Mouse (Mus musculus): ENCODE data around the gene Vamp2. TPM values are rescaled to one million over a fixed set of nuclear protein-coding genes. Genes with fewer than 3 reads are reported as not detected.

Gene Vamp2
- polyA plus RNA-seq, 1 experiment from 2014 or later, result 68.0 TPM

DNA sequence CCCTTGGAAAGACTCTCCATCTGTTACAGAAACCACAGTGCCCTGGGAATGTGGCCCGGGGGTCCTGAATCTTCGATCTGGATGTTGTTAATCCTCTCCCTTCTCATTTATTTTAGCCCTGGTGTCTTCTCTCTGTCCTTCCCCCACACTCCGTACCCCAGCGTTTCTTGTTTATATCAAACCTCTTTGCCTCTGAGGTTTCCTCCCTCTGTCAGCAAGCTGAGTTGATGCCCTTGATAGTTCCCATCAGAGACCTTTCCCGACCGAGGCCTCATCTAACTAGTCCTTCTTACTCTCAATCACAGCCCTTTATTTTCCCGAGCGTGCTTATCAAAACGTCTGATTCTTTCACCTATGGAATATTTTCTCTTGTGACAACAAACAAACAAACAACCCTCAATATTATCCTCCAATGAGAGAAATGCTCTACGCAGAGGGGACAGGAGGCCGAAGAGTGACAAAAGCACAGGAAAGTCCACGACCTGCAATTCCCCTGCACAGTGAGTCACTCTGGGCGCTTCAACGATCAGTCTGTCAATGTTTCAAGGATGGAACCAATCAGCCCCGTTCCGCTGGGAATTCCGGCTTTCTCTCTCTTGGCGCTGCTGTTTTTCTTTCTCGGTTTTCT lies 29.4 kb upstream of the Vamp2 start:
- 3% methylated on average over 19 of the region's 19 CpGs for WGBS
- no peaks in the 10 kb centered on the region for H3K9me3 ChIP-seq
- H3K27ac ChIP-seq, result peak overlapping the region; percentile 81
- H3K9ac ChIP-seq (replicated peaks), result peak overlapping the region; percentile 62
- peaks cover 7% of the 10 kb centered on the region; the same call in 1 of the 2 replicates for H3K27me3 ChIP-seq
- H3K36me3 ChIP-seq, result peaks cover 6% of the 10 kb centered on the region; the same call in 1 of the 2 replicates
- peaks cover 23% of the 10 kb centered on the region for H3K4me1 ChIP-seq (replicated peaks)
- H3K4me2 ChIP-seq, result peak overlapping the region; percentile 95
- no peak; the same call in 1 of the 2 replicates for ATAC-seq (ENCODE audit: insufficient number of reproducible peaks, insufficient read depth, low FRiP score, low TSS enrichment, low read depth)
- H3K4me3 ChIP-seq (replicated peaks), result peak overlapping the region; percentile 90

- H3K4me1 ChIP-seq (replicated peaks), result peaks cover 23% of the 10 kb centered on the region
- H3K27me3 ChIP-seq, result peaks cover 7% of the 10 kb centered on the region; the same call in 1 of the 2 replicates
- peak; percentile 92 for ATAC-seq (ENCODE audit: insufficient number of reproducible peaks, insufficient read depth, low FRiP score, low TSS enrichment, low read depth)
- H3K36me3 ChIP-seq, result no peaks in the 10 kb centered on the region
- H3K4me2 ChIP-seq, result peak within 1 kb of the TSS; percentile 95
- no peaks in the 10 kb centered on the region for H3K9me3 ChIP-seq
- peak within 1 kb of the TSS; percentile 77 for H3K9ac ChIP-seq (replicated peaks)
- peak within 1 kb of the TSS; percentile 90 for H3K4me3 ChIP-seq (replicated peaks)
- under 1% methylated on average over 64 of the region's 64 CpGs for WGBS
- peak within 1 kb of the TSS; percentile 83 for H3K27ac ChIP-seq
Measured at GRCm38 (mm10) chr11:69059357-69059974, 28.8 kb upstream of the Vamp2 start, which contains the start of gene Borcs6. Gene Borcs6 (plus strand): TSS chr11:69059717.

DNA sequence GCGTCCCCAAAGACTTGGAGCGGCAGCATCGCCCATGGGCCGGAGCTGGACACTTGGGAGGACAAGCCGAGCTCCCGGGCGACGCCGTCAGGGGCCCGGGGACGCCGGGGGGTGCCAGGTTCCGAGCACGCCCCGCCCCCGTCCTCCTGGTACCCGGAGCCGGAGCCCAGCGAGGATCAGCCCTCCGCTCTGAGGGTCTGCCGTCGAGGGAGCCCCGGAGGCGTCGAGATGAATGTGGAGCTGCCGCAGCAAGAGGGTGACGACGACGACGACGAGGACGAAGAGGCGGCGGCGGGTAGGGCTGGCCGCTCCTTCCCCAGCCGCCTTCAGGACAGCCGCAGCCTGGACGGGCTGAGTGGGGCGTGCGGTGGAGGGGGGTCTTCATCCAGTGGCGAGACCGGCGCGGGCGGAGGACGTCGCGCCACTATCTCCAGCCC lies 28.3 kb upstream of the Vamp2 start:
- ATAC-seq (ENCODE audit: insufficient number of reproducible peaks, insufficient read depth, low FRiP score, low TSS enrichment, low read depth), result peak; percentile 8; the same call in 1 of the 2 replicates
- WGBS, result under 1% methylated on average over 45 of the region's 49 CpGs
- Histone ChIP-seq H3K9me3 (no peaks in the 10 kb centered on the region), H3K27ac (peak overlapping the region; percentile 83), H3K4me1 (replicated peaks) (peaks cover 23% of the 10 kb centered on the region), H3K4me2 (peak overlapping the region; percentile 95), H3K9ac (replicated peaks) (peak overlapping the region; percentile 77), H3K36me3 (no peaks in the 10 kb centered on the region), H3K27me3 (peaks cover 7% of the 10 kb centered on the region; the same call in 1 of the 2 replicates), H3K4me3 (replicated peaks) (peak overlapping the region; percentile 90)

- Histone ChIP-seq H3K27me3 (peaks cover 7% of the 10 kb centered on the region; the same call in 1 of the 2 replicates), H3K4me1 (replicated peaks) (peaks cover 23% of the 10 kb centered on the region)
- no peak for ATAC-seq (ENCODE audit: insufficient number of reproducible peaks, insufficient read depth, low FRiP score, low TSS enrichment, low read depth)
Measured at GRCm38 (mm10) chr11:69060448-69061254, 27.6 kb upstream of the Vamp2 start.

GRCm38 (mm10) chr11:69061255-69061912 lies 26.9 kb upstream of the Vamp2 start:
- Histone ChIP-seq H3K4me1 (replicated peaks) (peaks cover 29% of the 10 kb centered on the region), H3K27me3 (peaks cover 11% of the 10 kb centered on the region), H3K9ac (replicated peaks) (peak overlapping the region; percentile 77), H3K36me3 (no peaks in the 10 kb centered on the region), H3K4me3 (replicated peaks) (peak overlapping the region; percentile 90), H3K4me2 (peak overlapping the region; percentile 95), H3K9me3 (no peaks in the 10 kb centered on the region), H3K27ac (no peak overlapping the region)
- WGBS, result 8% methylated on average over 17 of the region's 17 CpGs
- no peak for ATAC-seq (ENCODE audit: insufficient number of reproducible peaks, insufficient read depth, low FRiP score, low TSS enrichment, low read depth)

More at GRCm38 (mm10) chr11:69060448-69061254, 27.6 kb upstream of the Vamp2 start:
- WGBS, result under 1% methylated on average over 40 of the region's 40 CpGs
- peak overlapping the region; percentile 90 for H3K4me3 ChIP-seq (replicated peaks)
- H3K4me2 ChIP-seq, result peak overlapping the region; percentile 95
- H3K27ac ChIP-seq, result peak overlapping the region; percentile 83
- H3K9ac ChIP-seq (replicated peaks), result peak overlapping the region; percentile 77
- no peaks in the 10 kb centered on the region for H3K36me3 ChIP-seq
- no peaks in the 10 kb centered on the region for H3K9me3 ChIP-seq

DNA sequence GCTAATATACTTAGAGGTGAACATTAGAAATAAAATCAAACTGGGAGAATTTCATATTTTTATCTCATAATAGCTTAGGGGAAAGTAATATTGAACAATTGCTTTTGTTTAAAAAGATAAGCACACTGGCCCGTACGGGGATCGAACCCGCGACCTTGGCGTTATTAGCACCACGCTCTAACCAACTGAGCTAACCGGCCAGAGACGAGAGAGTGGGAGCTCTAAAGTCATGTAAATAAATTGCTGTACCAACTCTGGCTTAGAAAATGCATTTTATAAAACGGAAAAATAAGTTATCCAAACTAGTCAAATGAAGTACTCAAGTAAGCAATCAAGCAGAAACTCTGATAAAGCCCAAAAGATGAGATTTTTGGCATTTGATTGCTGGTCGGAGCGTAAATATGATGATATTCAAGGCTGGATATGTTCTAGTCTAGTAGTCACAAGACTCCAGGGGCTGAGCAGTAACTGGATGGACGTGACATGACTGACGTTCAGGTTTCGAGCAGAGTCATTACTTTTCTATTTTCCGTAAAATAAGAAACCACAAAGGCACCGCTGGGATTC lies 26.0 kb upstream of the Vamp2 start:
- H3K36me3 ChIP-seq, result no peaks in the 10 kb centered on the region
- H3K27ac ChIP-seq, result 0 out of 2 replicates have a peak overlapping the region, but pooled peaks have one; percentile 25
- peak overlapping the region; percentile 95 for H3K4me2 ChIP-seq
- WGBS, result 1% methylated on average over 17 of the region's 17 CpGs
- ATAC-seq (ENCODE audit: insufficient number of reproducible peaks, insufficient read depth, low FRiP score, low TSS enrichment, low read depth), result no peak
- H3K27me3 ChIP-seq, result peaks cover 11% of the 10 kb centered on the region
- H3K9me3 ChIP-seq, result no peaks in the 10 kb centered on the region
- H3K4me3 ChIP-seq (replicated peaks), result peak overlapping the region; percentile 70
- H3K4me1 ChIP-seq (replicated peaks), result peaks cover 32% of the 10 kb centered on the region
- H3K9ac ChIP-seq (replicated peaks), result no peak overlapping the region

GRCm38 (mm10) chr11:69062761-69063224 lies 25.5 kb upstream of the Vamp2 start:
- H3K9ac ChIP-seq (replicated peaks), result peak overlapping the region; percentile 44; the same call in 1 of the 2 replicates
- WGBS, result under 1% methylated on average over 19 of the region's 19 CpGs

GRCm38 (mm10) chr11:69063413-69064201 lies 24.7 kb upstream of the Vamp2 start:
- WGBS, result under 1% methylated on average over 31 of the region's 31 CpGs
- Histone ChIP-seq H3K9ac (replicated peaks) (peak overlapping the region; percentile 70), H3K36me3 (no peaks in the 10 kb centered on the region), H3K27me3 (peaks cover 11% of the 10 kb centered on the region), H3K4me2 (peak overlapping the region; percentile 95), H3K27ac (peak overlapping the region; percentile 76), H3K9me3 (no peaks in the 10 kb centered on the region), H3K4me1 (replicated peaks) (peaks cover 28% of the 10 kb centered on the region), H3K4me3 (replicated peaks) (peak overlapping the region; percentile 70)
- ATAC-seq (ENCODE audit: insufficient number of reproducible peaks, insufficient read depth, low FRiP score, low TSS enrichment, low read depth), result peak; percentile 44; the same call in 1 of the 2 replicates

More at GRCm38 (mm10) chr11:69062761-69063224, 25.5 kb upstream of the Vamp2 start:
- no peaks in the 10 kb centered on the region for H3K36me3 ChIP-seq
- peak overlapping the region; percentile 69 for H3K27ac ChIP-seq
- 0 out of 2 replicates have a peak, but pooled peaks have one; percentile 21 for ATAC-seq (ENCODE audit: insufficient number of reproducible peaks, insufficient read depth, low FRiP score, low TSS enrichment, low read depth)
- peaks cover 32% of the 10 kb centered on the region for H3K4me1 ChIP-seq (replicated peaks)
- H3K9me3 ChIP-seq, result no peaks in the 10 kb centered on the region
- H3K4me2 ChIP-seq, result peak overlapping the region; percentile 95
- peaks cover 11% of the 10 kb centered on the region for H3K27me3 ChIP-seq
- H3K4me3 ChIP-seq (replicated peaks), result peak overlapping the region; percentile 70

- H3K4me3 ChIP-seq (replicated peaks), result peak overlapping the region; percentile 70
- H3K9me3 ChIP-seq, result no peaks in the 10 kb centered on the region
- peak overlapping the region; percentile 95 for H3K4me2 ChIP-seq
- peak overlapping the region; percentile 70 for H3K9ac ChIP-seq (replicated peaks)
- H3K36me3 ChIP-seq, result no peaks in the 10 kb centered on the region
- peaks cover 25% of the 10 kb centered on the region for H3K4me1 ChIP-seq (replicated peaks)
- peak overlapping the region; percentile 76; the same call in 1 of the 2 replicates for H3K27ac ChIP-seq
- WGBS, result 48% methylated on average over 9 of the region's 9 CpGs
- ATAC-seq (ENCODE audit: insufficient number of reproducible peaks, insufficient read depth, low FRiP score, low TSS enrichment, low read depth), result no peak
- H3K27me3 ChIP-seq, result peaks cover 11% of the 10 kb centered on the region
Measured at GRCm38 (mm10) chr11:69064259-69065133, 23.8 kb upstream of the Vamp2 start.

All from limb, embryonic 12.5 days (tissue).